Mouse (Mus musculus) heart, embryonic 11.5 days (tissue): ENCODE results near the gene Rasgrp4. TPM values are rescaled to one million over a fixed set of nuclear protein-coding genes. Genes with fewer than 3 reads are reported as not detected.

Source experiments
- ATAC-seq: fragments of 200-750 bp; cut with Nextera tagmentation; replicated peaks from 2 replicates; pipeline ENCODE4 v1.8.0; 2017; ENCODE audit warnings: moderate library complexity; ENCODE audit not compliant: insufficient number of reproducible peaks, low FRiP score, low TSS enrichment
- H3K27ac ChIP-seq: fragments of 300-500 bp; sonication (generic); 2 replicates; pipeline ENCODE4 v1.5.1; 2014; ENCODE audit warnings: mild to moderate bottlenecking, low read depth, low read length
- H3K27me3 ChIP-seq: fragments of 300-500 bp; sonication (generic); 2 replicates; pipeline ENCODE4 v1.6.1; 2014; ENCODE audit warnings: mild to moderate bottlenecking, low read length, mixed read lengths; ENCODE audit not compliant: control insufficient read depth, insufficient read depth
- H3K36me3 ChIP-seq: fragments of 300-500 bp; sonication (generic); 2 replicates; pipeline ENCODE4 v1.6.1; 2014; ENCODE audit warnings: mild to moderate bottlenecking, low read length, moderate library complexity, mixed read lengths; ENCODE audit not compliant: control insufficient read depth, insufficient read depth
- H3K4me1 ChIP-seq: fragments of 300-500 bp; sonication (generic); 2 replicates; pipeline ENCODE4 v1.6.1; 2014; ENCODE audit warnings: low read length; ENCODE audit not compliant: control insufficient read depth, insufficient read depth
- H3K4me2 ChIP-seq: fragments of 300-500 bp; sonication (generic); 2 replicates; pipeline ENCODE4 v1.6.1; 2014; ENCODE audit warnings: mild to moderate bottlenecking, moderate library complexity
- H3K4me3 ChIP-seq: fragments of 300-500 bp; sonication (generic); 2 replicates; pipeline ENCODE4 v1.5.1; 2014; ENCODE audit warnings: low read depth, low read length
- H3K9ac ChIP-seq: fragments of 300-500 bp; sonication (generic); 2 replicates; pipeline ENCODE4 v1.6.1; 2014; ENCODE audit warnings: mild to moderate bottlenecking, low read depth, low read length, moderate library complexity
- H3K9me3 ChIP-seq: fragments of 300-500 bp; sonication (generic); replicated peaks from 2 replicates; pipeline ENCODE4 v1.6.1; 2016; ENCODE audit warnings: low read length; ENCODE audit not compliant: control insufficient read depth
- WGBS: fragments of 180-500 bp; shearing (Covaris S2); extraction: QIAGEN DNeasy Blood & Tissue Kit; methylation state at CpG from one replicate; pipeline ENCODE4 v1.1.7; 2014; ENCODE audit not compliant: insufficient replicate concordance; 5-methylcytosine and 5-hydroxymethylcytosine counted together
- polyA plus RNA-seq: library from polyadenylated mRNA; unstranded; fragments of >200 nt; fragmentation: Nextera tagmentation; extraction: Ambion mirVana; gene quantifications from 2 replicates; pipeline ENCODE4 v1.2.1, GENCODE M21; 2014

The Rasgrp4 gene
- 0.83 and 1.00 TPM in 2 replicates for polyA plus RNA-seq

- Histone ChIP-seq H3K4me1 (0 out of 2 replicates have a peak, but pooled peaks cover 3% of the 10 kb centered on the region), H3K27me3 (peaks cover 19% of the 10 kb centered on the region), H3K36me3 (no peaks in the 10 kb centered on the region), H3K9ac (no peak within 1 kb of the TSS), H3K4me3 (peak within 1 kb of the TSS; percentile 25), H3K9me3 (no peaks in the 10 kb centered on the region), H3K4me2 (peak within 1 kb of the TSS; percentile 53), H3K27ac (no peak within 1 kb of the TSS)
- 0% methylated on average over 17 of the region's 20 CpGs for WGBS
- no peak for ATAC-seq
Measured at GRCm38 (mm10) chr7:29134693-29135386, at the start of gene Rasgrp4. Gene Rasgrp4, plus strand, starts transcription at chr7:29134851.

- no peaks in the 10 kb centered on the region for H3K9me3 ChIP-seq
- WGBS = 76% methylated on average over 30 of the region's 30 CpGs
- H3K27ac ChIP-seq = no peak overlapping the region
- no peak overlapping the region for H3K4me3 ChIP-seq
- H3K9ac ChIP-seq = no peak overlapping the region
- no peak for ATAC-seq
- H3K36me3 ChIP-seq = no peaks in the 10 kb centered on the region
- H3K4me2 ChIP-seq = no peak overlapping the region
- no peaks in the 10 kb centered on the region for H3K4me1 ChIP-seq
- peaks cover 14% of the 10 kb centered on the region for H3K27me3 ChIP-seq
Measured at GRCm38 (mm10) chr7:29085981-29086380, 48.7 kb upstream of the Rasgrp4 start.

- Histone ChIP-seq H3K4me3 (no peak overlapping the region), H3K4me2 (no peak overlapping the region), H3K36me3 (no peaks in the 10 kb centered on the region), H3K9ac (no peak overlapping the region), H3K9me3 (no peaks in the 10 kb centered on the region), H3K27me3 (peaks cover 14% of the 10 kb centered on the region), H3K27ac (no peak overlapping the region), H3K4me1 (no peaks in the 10 kb centered on the region)
- no peak for ATAC-seq
- WGBS = 83% methylated on average over 10 of the region's 10 CpGs
Measured at GRCm38 (mm10) chr7:29086902-29087301, 47.7 kb upstream of the Rasgrp4 start.

GRCm38 (mm10) chr7:29088817-29089216 is 45.8 kb upstream of the Rasgrp4 start:
- Histone ChIP-seq H3K4me1 (no peaks in the 10 kb centered on the region), H3K27me3 (peaks cover 14% of the 10 kb centered on the region), H3K4me3 (no peak overlapping the region), H3K9me3 (no peaks in the 10 kb centered on the region), H3K36me3 (no peaks in the 10 kb centered on the region), H3K4me2 (no peak overlapping the region), H3K27ac (no peak overlapping the region), H3K9ac (no peak overlapping the region)
- WGBS = 51% methylated on average over 6 of the region's 6 CpGs
- no peak for ATAC-seq

- no peak overlapping the region for H3K9ac ChIP-seq
- no peak overlapping the region for H3K4me3 ChIP-seq
- no peak overlapping the region for H3K4me2 ChIP-seq
- H3K9me3 ChIP-seq = no peaks in the 10 kb centered on the region
- H3K27me3 ChIP-seq = 0 out of 2 replicates have a peak, but pooled peaks cover 2% of the 10 kb centered on the region
- ATAC-seq = peak; percentile 23; the same call in 1 of the 2 replicates
- no peak overlapping the region for H3K27ac ChIP-seq
- no peaks in the 10 kb centered on the region for H3K4me1 ChIP-seq
- H3K36me3 ChIP-seq = no peaks in the 10 kb centered on the region
- WGBS = 81% methylated on average over 16 of the region's 16 CpGs
Measured at GRCm38 (mm10) chr7:29097131-29097530, 37.5 kb upstream of the Rasgrp4 start.

- Histone ChIP-seq H3K4me1 (no peaks in the 10 kb centered on the region), H3K27me3 (0 out of 2 replicates have a peak, but pooled peaks cover 2% of the 10 kb centered on the region), H3K9ac (no peak overlapping the region), H3K27ac (no peak overlapping the region), H3K9me3 (no peaks in the 10 kb centered on the region), H3K4me3 (no peak overlapping the region), H3K36me3 (no peaks in the 10 kb centered on the region), H3K4me2 (no peak overlapping the region)
- WGBS = 83% methylated on average over 12 of the region's 12 CpGs
- no peak for ATAC-seq
Measured at GRCm38 (mm10) chr7:29101286-29102017, 33.2 kb upstream of the Rasgrp4 start.

- Histone ChIP-seq H3K9me3 (no peaks in the 10 kb centered on the region), H3K36me3 (no peaks in the 10 kb centered on the region), H3K4me3 (peak overlapping the region; percentile 21), H3K27ac (no peak overlapping the region), H3K9ac (no peak overlapping the region), H3K4me1 (peaks cover 5% of the 10 kb centered on the region; the same call in 1 of the 2 replicates), H3K4me2 (peak overlapping the region; percentile 58), H3K27me3 (peaks cover 8% of the 10 kb centered on the region; the same call in 1 of the 2 replicates)
- no peak; the same call in 1 of the 2 replicates for ATAC-seq
- WGBS = 25% methylated on average over 38 of the region's 38 CpGs
Measured at GRCm38 (mm10) chr7:29108992-29109955, 25.4 kb upstream of the Rasgrp4 start.
